Mouse (Mus musculus) heart, adult 11 months (tissue): ENCODE measurements around the gene Cep162.

ENCODE experiments used
- DNase-seq: peaks from one replicate; pipeline ENCODE4 v3.0.0; 2022

The Cep162 gene

DNA sequence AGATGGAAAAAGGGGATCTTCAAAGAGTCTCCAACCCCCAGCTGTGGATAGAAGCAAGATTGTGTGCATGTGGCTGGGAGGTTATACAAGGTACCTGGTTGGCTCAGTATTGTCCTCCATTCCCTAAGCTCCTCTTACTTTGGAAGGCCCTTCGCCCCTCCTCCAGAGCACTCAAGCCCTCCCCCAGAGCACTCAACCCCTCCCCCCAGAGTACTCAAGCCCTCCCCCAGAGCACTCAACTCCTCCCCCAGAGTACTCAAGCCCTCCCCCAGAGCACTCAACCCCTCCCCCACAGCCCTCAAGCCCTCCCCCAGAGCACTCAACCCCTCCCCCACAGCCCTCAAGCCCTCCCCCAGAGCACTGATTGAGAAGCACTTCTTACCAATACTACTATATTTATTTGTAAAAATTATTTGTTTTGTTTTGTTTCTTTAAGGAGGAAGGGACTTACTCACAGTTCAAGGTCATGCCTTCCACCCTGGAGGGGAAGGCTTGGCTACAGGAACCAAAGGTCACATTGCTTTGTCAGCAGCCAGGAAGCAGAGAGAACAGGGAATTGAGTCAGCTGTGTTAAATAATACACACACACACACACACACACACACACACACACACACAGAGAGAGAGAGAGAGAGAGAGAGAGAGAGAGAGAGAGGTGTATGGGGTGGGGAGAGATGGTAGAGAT is 102.6 kb downstream of the Cep162 start:
- DNase-seq = peak; percentile 22

DNA sequence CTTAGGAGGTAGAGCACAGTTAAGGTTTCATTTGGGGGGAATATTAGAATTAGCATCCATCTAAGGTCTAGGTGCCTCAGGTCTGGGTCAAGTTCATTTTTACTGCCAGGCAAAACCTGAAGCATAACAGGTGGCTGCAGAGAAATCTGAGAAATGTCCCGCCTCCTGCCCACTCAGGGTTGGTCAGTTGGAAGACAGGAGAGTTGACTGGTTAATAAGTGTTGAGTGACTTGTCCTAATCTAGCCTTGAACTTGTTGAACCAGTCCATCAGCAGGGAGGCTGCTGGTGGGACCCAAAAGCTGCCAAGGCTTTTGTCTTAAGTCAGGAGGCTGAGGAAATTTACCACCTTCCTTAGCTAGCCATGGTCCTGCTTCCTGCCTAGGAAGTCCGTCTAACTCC is 107.4 kb downstream of the Cep162 start:
- no peak for DNase-seq

DNA sequence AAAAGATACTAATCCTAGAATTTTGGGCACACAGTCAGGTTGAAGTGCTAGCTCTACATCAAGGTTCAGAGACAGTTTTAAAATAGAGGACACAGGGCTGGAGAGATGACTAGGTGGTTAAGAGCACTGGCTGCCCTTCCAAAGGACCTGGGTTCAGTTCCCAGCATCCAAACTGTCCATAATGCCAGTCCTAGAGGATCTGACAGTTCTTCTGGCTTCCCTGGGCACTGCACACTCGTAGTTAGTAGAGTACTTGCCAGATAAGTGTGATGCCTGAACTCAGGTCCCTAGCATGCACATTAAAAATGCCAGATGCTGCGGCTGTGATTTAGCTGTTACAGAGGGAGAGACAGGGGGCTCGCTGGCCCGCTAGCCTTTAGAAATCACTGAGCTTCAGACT is 108.9 kb downstream of the Cep162 start:
- peak; percentile 55 for DNase-seq

DNA sequence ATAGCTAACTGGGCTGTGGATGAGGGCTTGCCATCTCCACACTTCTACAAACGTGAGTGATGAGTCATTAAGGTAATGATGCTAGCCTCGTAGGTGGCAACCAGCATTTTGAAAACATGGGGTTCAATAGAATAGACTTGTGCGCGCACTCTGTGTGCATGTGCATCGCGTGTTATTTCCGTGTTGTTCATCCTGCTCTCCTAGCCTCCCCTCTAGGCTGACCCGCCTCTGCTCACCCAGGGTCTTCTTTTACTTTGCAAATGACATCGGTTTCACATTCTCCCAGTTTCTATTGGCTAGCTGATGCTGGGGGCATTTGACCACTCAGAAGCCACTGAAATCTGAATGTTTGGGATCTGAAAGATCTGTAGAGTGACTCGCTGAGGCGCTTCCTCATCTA is 109.7 kb downstream of the Cep162 start:
- peak; percentile 80 for DNase-seq

DNA sequence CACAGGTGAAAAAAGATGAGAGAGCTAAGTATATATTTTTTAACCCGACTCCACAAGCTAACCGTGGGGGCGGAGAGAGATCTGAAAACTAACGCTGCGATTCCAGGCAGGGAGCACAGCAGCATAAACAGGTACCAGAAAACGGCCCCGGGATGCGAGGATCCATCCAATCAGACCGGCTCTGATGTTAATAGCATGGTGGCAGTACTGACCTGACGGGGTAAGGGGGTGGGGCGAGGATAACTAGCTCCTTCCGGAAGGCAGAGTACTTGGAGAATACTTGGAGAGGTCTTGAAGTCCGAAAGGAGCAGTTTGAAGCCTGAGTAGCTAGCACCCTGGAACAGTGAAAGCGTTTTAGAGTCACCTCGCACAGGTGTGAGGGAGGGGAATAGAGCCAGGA is 110.2 kb downstream of the Cep162 start:
- DNase-seq = peak; percentile 76

DNA sequence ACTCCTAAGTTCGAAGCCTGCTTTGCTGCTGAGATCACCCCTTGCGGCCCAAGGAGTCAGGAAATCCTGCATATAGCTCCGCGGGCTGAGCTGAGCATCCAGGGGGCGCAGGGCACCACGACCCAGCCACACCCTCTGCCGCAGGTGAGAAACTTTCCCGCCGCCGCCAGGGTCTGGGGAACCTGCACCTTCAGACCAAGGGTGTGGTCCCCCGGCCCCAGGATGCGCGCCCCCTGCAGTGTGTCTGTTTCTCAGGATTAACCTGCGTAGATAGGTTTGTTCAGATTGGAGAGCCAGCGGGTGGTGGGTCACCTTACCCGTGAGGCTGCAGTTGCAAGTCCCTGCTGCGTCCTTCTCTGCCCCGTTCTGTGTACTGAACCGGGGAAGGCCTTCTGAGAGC is 110.8 kb downstream of the Cep162 start:
- peak; percentile 87 for DNase-seq

DNA sequence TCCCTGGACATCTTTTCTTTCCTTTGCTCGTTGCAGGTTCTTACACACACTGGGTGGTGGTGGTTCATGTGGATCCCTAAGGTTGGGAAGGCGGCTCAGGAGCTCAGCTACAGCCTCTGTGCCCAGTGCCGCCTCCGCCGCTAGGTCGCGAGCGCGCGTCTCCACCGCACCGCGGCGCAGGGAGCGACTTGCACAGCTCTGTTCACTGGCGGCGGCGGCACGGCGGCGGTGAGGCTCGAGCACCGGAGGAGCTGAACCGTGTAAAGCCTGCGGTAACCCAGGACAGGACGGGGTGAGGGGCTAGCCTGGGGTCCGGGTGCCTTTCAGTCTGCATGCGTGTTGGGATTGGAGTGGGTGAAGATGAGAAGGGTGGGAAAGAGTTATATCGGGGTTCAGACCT is 111.2 kb downstream of the Cep162 start, which contains the start of gene Mrap2:
Mrap2 (plus strand) TSS at position 201 of the 400 bp plus-strand sequence.
- DNase-seq = peak; percentile 84

DNA sequence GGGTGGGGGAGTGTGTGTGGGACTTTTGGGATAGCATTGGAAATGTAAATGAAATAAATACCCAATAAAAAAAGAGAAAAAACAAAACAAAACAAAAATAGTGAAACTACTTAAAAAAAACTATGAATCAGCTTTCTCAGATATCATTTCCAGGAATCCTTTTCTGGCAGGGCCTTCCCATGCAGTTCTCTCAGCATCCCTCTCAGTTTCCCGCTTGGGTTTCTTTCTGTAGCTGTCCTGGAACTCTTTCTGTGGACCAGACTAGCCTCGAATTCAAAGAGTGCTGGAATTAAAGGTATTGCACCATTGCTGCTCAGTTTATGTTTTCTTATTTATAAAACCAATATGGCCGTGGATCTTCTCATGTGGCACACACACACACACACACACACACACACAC is 112.3 kb downstream of the Cep162 start:
- DNase-seq = peak; percentile 65
